Mouse (Mus musculus): ENCODE data around the gene Stx11. TPM values are rescaled to one million over a fixed set of nuclear protein-coding genes. Genes with fewer than 3 reads are reported as not detected.

Gene Stx11
- polyA plus RNA-seq (2015; fragmentation: Nextera tagmentation; extraction: Ambion mirVana): 20.6 and 21.9 TPM in 2 replicates

DNA sequence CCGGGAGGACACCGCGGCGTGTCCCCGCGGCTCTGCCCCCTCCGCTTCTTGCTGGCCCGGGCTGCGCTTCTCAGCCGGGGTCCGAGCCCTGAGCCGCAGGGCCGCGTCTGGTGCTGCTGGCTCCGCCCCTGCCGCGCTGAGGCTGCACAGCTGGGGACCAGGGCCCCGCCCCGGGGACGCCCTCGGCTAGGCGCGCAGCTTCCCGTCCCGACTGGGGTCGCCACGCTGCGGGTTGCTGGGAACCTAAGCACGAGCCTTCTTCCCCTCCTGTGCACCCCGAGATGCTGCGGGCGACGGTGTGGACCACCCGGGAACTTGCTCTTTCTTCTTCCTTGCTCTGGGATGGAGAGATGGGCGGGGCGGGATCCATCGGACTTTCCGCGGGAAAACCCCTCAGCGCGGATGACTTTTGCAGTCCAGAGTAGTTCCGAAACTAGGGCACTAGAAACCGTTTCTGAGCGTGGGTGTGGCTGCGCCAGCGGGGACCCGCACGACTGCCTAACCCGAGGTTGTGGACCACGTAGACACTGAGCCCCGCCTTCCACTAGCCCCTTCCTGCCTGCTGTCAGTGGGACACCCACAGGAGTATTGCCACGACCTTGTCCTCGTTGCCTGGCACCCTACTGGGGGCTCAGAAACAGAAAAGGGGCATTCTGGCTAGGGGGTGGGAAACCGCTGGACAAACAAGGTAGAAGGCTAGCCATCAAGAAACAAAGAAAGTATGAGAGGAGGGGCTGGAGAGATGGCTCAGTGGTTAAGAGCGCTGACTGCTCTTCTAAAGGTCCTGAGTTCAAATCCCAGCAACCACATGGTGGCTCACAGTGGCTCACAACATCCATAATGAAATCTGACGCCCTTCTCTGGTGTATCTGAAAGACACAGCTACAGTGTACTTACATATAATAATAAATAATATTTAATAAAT is at the start of gene Stx11:
TSS of gene Stx11 (minus strand) at position 148 of the 925 bp plus-strand sequence.
- peak; percentile 83 for DNase-seq (ENCODE audit: low spot score)

DNA sequence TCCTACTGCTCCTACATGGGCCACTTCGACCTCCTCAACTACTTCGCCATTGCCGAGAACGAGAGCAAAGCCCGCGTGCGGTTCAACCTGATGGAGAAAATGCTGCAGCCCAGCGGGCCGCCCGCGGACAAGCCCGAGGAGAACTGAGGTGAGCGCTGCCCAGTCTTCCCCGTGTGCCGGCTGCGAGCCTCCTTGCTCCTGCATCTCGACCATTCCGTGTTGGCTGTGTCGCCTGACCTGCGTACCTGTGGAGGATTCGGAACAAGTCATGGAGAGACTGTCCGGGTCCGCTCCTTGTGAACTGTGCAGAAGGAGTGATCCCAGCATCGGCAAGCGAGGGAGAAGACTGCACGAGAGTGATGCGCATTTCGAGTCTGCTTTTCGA is 44.6 kb upstream of the Stx11 start:
- DNase-seq (ENCODE audit: low spot score): no peak

DNA sequence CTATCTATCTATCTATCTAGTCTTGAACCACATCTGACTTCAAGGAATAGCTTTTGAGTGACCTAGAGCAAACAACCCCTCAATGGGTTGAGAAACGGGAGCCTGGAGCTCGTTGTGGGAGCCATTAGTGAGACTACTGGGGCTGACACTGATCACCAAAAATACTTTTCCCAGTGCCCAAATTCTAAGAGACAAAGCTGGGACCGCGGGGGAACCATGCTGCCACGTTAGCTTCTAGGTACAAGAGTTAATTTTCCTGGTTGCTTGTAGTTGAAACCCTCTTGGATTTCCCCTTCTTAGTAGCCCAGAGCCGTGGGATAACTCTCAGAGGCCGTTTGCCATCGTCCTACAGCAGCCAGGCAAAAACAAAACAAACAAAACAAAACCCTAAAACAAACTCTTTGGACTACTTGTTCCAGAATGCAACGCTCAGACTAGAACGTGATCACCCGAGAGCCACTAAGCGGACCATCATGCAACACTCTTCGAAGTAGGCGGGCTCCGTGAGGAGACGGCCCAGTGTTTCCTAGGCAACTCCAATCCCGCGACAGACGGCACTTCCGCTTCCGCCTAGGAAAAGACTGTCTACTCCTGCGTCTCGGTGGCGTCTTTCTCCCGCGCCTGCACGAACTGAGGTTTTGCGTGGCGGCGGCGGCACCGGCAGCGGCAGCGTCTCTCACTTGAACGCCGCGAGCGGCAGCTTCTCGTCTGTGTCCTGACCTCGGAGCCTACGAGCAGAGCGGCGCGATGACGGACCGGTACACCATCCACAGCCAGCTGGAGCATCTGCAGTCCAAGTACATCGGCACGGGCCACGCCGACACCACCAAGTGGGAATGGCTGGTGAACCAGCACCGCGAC is 44.0 kb upstream of the Stx11 start:
- peak; percentile 97 for DNase-seq (ENCODE audit: low spot score)

DNA sequence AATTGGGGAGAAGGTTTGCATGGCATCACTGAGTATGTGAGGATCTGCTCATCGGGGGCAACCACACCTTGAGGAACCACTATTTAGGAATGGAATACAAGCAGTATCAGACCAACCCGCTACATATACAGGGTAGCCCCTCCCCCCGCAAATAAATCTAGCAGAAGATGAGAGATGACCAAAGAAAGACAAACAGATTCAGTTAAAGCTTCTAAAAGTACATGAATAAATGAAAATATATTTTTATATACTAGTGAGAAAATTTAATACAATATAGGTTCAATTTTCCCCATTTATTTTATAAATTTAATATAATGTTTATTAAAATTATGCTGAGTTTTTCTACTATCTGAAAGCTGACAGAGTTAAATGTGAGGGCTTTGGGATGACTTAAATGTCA is 40.9 kb upstream of the Stx11 start, which contains the start of gene Sf3b5:
TSS of gene Sf3b5 (plus strand) at position 301 of the 400 bp plus-strand sequence.
- DNase-seq (ENCODE audit: low spot score): no peak

DNA sequence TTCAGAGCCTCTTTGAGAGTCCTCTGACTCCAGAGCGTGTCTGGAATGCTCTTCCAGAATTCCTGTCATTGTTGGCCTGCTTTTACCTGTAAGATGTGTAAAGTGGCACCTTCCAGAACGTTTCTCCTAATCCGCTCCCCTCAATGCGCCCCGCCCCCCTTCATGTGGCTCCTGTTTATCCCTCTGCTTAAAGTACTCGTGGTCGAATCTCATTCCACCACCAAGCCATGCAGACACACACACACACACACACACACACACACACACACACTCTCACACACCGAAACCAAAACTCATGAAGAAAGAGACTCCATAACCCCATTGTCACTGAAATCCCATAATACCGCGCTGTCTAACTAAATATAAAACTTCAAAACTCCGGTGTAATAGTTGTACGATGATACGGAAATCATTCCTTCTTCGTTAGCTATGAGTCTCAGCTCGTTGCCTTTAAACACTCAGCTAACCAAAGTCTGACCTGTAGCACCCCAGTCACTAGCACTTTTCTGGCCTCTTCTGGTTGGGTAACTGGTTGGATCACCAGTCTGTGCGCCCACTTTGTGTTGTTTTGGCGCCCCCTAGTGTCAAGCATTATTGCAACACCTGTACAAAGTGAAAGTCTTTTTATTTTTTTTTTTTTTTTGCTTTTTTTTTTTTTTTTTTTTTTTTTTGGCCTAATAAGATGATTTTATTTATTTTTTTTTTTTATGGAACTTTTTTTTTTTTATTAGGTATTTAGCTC is 32.8 kb upstream of the Stx11 start:
- DNase-seq (ENCODE audit: low spot score): peak; percentile 86

DNA sequence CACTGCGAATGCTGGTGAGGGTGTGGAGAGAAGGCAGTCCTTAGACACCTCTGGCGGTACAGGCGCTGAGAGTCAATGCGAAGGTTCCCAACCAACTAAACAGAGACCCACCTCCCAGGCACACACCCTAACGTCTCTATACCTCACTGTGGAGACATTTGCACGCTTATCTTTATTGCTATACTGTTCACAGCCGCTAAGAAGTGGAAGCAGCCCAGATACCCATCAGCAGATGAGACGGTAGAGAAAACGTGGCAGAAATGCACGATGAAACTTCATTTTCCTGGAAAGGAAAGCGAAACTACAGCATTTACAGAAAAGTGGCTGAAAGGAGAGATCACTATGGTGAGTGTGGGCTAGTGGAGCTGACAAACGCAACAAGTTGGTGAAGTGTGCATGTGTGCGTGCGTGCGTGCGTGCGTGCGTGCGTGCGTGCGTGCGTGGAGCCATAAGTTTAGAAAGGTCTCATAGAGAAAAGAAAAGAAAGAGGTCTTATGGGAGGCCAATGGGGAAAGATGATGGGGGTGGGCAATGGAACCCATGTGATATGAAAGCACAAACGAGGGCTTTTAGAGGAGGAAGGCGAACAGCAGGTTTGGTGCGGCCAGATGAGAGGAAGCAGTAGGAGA is 29.4 kb upstream of the Stx11 start:
- DNase-seq (ENCODE audit: low spot score): no peak

DNA sequence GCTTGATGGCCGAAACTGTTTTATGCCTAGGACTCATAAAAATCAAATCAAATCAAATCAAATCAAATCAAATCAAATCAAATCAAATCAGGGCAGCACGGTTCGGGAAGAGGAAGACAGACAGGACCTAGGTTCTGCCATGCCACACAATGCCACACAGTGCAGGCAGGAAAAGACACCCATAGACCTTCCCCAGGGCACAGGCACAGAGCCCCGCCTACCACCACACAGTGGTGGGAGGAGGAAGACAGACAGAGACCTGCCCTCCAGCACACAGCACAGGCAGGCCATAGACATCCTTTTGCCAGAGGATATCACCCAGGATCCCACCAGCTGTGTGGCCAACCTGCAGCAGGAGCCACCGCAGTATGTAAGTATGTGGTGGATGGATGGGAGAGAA is 27.9 kb upstream of the Stx11 start:
- DNase-seq (ENCODE audit: low spot score): no peak

DNA sequence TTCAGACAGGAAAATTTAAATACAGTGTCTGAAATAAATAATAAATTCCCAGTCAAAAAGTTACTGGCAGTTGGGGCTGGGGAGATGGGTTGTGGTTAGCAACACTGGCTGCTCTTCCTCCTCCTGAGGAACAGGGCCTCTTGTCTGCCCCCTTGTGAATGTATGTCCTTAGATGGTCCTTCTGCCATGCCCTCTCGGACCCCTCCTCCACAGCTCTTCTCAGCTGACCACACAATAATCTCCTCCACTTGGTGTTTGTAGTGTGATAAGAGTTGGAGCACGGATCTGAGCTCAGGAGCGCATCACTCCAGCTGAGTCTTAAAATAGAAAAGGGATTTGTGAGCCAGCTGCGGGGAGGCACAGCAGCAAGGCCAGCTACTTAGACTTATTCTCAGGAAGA is 22.8 kb upstream of the Stx11 start:
- no peak for DNase-seq (ENCODE audit: low spot score)

DNA sequence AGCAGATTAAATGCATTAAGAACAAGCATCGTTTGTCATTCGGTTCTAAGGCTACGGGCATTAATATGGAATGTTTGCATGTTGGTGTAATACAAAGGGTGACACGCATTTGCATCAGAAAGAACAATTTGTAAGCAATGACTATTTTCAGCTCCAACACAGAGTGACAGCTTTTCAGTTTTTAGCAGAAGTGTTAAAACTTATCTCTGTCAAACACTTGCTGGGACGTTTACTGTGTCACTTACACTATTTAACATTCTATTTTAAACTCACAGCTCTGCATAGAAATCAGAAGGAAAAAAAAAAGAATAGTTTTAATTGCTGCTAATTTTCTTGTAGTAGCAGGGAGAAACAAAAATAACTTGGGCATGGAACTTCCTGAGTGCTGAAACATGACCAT is 22.4 kb upstream of the Stx11 start:
- DNase-seq (ENCODE audit: low spot score): no peak

DNA sequence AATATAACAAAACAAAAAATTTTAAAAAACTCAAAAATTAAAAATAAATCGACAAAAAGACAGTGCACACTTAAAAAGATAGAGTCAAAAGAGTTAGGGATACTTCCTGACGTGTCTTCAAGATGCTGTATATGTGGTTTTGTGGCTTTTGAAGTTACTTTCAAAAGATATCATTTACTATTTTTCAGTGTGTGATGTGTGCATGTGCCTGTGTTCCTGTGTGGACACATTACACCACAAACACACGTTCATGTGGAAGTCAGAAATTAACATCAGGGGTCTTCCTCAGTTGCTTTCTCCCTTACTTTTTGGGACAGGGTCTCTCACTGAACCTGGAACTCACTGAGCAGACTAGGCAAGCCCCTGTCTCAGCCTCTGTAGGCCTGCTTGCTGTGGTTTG is 20.9 kb upstream of the Stx11 start:
- no peak for DNase-seq (ENCODE audit: low spot score)

DNA sequence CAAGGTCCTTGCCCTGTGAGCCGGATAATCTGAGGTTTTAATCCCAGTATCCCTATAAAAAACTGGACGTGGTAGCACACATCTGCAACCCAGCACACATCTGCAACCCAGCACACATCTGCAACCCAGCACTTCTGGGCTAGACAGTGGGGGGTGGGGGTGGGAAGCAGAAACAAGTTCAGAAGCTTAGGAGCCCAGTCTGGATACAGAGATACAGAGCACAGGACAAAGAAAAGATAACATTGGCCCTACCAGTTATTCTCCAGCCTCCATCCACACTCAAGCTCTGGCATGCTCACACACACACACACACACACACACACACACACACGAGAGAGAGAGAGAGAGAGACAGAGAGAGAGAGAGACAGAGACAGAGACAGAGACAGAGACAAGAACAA is 19.4 kb upstream of the Stx11 start:
- DNase-seq (ENCODE audit: low spot score): no peak

DNA sequence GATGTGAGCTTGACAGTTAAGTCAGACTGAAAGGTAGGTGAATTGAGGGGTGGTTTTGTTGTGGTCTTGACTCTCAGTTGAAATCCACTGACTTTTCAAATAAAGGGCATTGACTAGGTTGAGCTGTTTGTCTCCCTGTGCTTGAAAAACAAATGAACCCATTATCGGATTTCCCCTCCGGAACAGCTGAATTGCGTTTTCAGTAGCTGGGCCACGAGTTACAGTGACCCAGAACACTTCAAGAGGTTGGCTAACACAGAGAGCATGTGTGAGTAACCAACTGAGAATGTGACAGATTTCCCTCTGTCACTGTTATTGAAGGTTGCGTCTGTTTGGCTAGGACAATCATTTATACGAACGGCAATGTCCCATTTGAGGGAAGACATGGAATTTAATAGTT is 17.0 kb upstream of the Stx11 start:
- DNase-seq (ENCODE audit: low spot score): no peak

DNA sequence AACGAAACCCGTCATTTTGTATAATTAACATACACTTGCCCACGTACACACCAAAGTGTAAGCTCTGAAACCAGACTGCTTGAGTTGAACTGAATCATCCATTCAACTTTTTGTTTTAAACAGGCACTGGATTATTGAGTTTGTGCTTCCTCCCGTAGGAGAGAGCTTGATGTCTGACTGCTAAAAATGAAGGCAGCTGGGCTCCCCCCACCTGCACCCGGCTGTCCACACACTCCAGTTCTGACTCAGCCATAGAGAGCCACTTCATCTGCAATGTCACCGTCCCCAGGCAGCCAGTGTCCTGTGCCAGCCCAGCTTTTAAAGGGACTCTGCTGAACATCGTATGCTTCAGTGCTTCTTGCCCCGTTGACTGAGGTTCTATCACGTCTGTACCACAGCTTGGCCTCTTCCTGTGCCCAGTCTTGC is 13.7 kb upstream of the Stx11 start:
- DNase-seq (ENCODE audit: low spot score): no peak

DNA sequence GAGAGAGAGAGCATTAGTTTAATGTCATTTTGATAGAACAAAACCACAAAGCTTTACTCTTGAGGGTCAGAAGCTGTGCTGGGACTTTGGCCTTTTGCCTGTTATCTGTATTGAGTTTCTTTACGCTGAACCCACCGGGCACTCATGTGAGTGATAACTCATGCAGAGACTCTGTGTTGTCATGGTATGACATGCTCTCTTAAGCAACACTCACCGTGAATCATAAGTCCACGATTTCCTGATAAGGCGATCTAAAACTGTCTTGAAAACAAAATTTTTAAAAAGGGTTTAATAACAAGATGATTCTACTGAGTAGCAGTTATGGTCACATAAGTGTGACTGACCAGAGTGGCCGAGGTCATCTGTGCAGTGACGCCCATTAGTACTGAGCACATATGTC is 12.5 kb upstream of the Stx11 start:
- no peak for DNase-seq (ENCODE audit: low spot score)

DNA sequence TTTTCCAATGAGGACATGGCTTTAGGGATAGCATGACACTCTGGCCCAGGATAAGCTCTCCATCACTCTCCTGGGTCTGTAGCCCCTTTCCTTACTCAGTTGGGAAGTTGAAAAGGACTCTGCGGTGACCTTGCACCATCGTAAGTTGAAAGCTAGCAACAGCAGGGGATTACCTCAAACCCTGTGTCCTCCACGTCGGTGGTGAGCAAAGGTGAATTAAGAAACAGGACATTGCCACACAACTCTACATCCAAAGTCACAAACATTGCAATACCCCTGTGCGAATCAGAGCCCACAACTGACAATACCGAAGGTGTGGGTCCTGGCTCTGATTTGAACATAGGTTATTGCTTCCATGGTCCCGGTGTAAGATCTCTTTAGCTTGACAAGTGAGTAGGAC is 11.9 kb upstream of the Stx11 start:
- DNase-seq (ENCODE audit: low spot score): no peak

DNA sequence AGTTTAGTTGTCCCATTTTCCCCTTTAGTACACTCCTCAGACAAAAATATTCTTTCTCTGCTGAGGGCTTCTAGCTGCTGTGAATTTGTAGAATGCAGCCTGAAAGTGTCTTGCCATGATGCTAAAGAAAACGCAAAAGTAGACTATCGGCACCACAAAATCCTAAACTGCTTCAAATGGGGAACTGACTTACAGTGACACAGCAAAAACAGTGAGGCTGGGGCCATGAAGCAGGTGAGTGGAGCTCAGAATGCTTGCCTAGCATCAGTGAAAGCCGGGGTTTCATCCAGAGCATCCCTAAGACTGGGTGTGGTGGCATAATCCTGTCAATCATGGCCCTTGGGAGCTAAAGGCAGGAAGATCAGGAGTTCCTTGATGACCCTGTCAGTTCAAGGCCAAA is 11.4 kb upstream of the Stx11 start:
- DNase-seq (ENCODE audit: low spot score): no peak

DNA sequence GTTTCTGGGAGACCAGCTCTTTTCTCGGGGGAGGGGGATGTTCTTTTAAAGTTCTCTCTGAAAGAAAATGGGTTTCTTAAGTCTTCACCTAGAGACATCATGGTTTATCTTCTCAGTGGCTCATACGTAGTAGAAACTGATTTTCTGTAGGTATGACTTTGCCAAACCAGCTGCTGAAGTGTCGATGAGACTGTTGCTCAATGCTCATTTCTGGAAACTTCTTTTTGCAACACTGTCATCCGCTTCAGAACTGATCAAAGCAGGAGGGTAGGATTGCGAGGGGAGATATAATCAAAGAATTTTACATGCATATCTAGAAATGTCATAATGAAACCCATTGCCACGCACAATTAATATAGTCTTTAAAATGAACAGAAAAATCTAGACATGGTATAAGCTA is 10.5 kb upstream of the Stx11 start:
- no peak for DNase-seq (ENCODE audit: low spot score)

DNA sequence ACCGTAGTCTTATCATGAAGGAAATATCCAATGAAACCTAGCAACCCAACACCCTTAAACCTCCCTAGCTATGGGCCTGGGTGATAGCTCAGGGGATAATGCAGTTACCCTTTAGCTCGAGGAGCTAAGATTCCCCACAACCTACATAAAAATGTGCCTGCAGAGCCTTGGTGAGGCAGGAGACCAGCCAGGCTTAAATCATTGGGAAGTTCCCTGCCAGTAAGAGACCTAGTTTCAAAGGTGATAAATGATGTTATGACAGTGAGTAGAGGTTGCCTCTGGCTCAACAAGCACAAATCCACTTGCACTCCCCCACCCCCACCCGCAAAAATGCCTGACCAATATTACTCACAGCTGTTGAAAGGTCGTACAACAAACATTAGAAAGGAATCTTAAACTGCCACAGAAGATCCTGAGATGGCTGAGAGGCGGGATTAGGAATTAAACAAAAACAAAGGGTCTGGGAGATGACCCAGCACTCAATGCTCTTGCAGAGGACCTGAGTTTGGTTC is 1.6 kb upstream of the Stx11 start:
- DNase-seq (ENCODE audit: low spot score): no peak

DNA sequence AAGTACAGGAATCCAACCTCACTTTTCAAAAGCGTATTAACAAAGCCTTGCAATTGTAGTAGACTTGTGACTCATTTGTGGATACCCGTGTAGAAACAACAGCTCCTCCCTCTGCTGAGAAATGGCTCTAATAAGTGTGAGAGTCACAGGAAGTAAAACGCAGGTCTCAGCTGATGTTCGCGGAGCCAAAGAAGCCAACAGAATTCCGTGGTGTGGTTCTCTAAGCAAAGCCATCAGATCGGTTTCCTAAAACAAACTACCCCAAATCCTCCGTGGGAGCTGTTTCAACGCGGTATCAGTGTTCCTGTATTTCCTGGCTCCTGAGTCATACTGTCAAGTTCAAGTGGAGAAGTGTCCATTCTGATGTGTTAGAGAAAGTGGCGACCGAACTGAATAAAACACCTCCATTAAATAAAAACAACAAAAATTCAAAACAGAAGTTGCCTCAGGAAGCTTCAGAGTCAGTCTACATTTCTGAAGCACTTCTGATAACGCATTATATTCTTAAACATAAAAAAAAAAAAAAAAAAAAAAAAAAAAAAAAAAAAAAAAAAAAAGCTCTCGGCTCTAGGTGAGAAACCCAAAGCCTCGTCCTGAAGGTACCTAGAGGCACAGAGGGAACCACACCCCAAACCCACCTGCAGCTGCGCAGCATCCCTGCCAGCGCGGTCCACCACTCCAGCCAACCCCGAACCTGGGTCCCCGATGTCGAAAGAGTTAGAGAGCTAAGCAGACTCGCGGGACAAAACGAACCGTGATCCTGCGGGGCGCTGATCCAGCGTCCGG is 543 bp downstream of the Stx11 start:
- DNase-seq (ENCODE audit: low spot score): peak; percentile 26

DNA sequence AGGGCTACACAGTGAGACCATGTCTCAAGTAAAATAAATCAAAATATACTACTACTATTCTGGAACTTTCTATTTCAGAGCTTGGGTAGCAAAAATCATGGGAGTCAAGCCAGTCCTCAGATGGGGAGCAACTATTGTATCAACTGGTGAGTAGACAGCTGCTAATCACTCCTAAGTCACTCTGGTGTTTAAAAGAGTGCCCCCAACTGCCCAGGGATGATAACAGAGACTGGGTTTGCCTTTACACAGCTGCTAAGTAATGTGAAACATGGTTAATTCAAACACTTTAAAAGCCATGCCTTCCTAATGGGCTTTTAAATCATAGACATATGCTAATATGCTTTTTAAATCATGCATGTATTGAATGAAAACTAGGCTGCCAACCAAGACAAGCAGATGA is 1.9 kb downstream of the Stx11 start:
- DNase-seq (ENCODE audit: low spot score): no peak
